Mouse (Mus musculus) testis, adult 2 months (tissue): ENCODE results near the gene Hist1h4h.
"Not testable (repeated sequence)": the region's sequence is repeated elsewhere in the genome, so short reads cannot be mapped to it uniquely, and the experiment has no call there.

Experiments used
- CTCF ChIP-seq: fragments of 200-500 bp; IDR thresholded peaks from 2 replicates; pipeline ENCODE4 v1.5.1; 2012; ENCODE audit warnings: low read depth, mild to moderate bottlenecking, inconsistent platforms, low read length, moderate library complexity; ENCODE audit not compliant: control insufficient read depth, insufficient read depth, insufficient replicate concordance
- POLR2A ChIP-seq: fragments of 200-500 bp; IDR thresholded peaks from 2 replicates; pipeline ENCODE4 v1.6.1; 2012; ENCODE audit warnings: low read depth, mild to moderate bottlenecking, inconsistent platforms, low read length, moderate library complexity; ENCODE audit not compliant: control insufficient read depth

GRCm38 (mm10) chr13:23571504-23572217, 40.8 kb downstream of the Hist1h4h start:
- TF ChIP-seq POLR2A, CTCF: not testable (repeated sequence)
